Mouse (Mus musculus): ENCODE data around the gene Dcxr.

GRCm38 (mm10) chr11:120761811-120762671, 35.0 kb upstream of the Dcxr start:
- TF ChIP-seq CTCF (IDR thresholded peaks at IDR 0.05; ENCODE audit: extremely low read depth, insufficient read length, insufficient replicate concordance, low read depth, low read length) (no peak), POLR2A (IDR thresholded peaks at IDR 0.05; ENCODE audit: low read depth, low read length) (no peak)
